Mouse (Mus musculus): Measurements from ENCODE around the gene Mrps6.

- no peak for TF ChIP-seq POLR2A (IDR thresholded peaks at IDR 0.05; ENCODE audit: low read depth, low read length)
- TF ChIP-seq CTCF (conservative IDR thresholded peaks at IDR 0.05; ENCODE audit: insufficient read depth, insufficient read length, low read depth, low read length) = no peak
These were observed 49.3 kb downstream of the Mrps6 start for GRCm38 (mm10) chr16:92107346-92107745.
